Mouse (Mus musculus) neural tube, embryonic 11.5 days (tissue): ENCODE measurements around the gene Gm3448. TPM values are rescaled to one million over a fixed set of nuclear protein-coding genes. Genes with fewer than 3 reads are reported as not detected.

Source experiments
- ATAC-seq: fragments of 200-750 bp; cut with Nextera tagmentation; 2 replicates; pipeline ENCODE4 v1.8.0; 2017; ENCODE audit warnings: moderate number of reproducible peaks, mild to moderate bottlenecking, moderate TSS enrichment, moderate library complexity; ENCODE audit not compliant: insufficient read depth, low FRiP score, low TSS enrichment
- DNase-seq: peaks from one replicate; pipeline ENCODE4 v3.0.0-alpha.2; 2015; ENCODE audit warnings: low spot score
- H3K27ac ChIP-seq: fragments of 300-500 bp; sonication (generic); 2 replicates; pipeline ENCODE4 v1.5.1; 2014; ENCODE audit warnings: low read depth, mild to moderate bottlenecking, low read length
- H3K27me3 ChIP-seq: fragments of 300-500 bp; sonication (generic); 2 replicates; pipeline ENCODE4 v1.6.1; 2014; ENCODE audit warnings: mild to moderate bottlenecking, low read length, mixed read lengths; ENCODE audit not compliant: control insufficient read depth, insufficient read depth
- H3K36me3 ChIP-seq: fragments of 300-500 bp; sonication (generic); 2 replicates; pipeline ENCODE4 v1.6.1; 2014; ENCODE audit warnings: mild to moderate bottlenecking, low read length, moderate library complexity, mixed read lengths; ENCODE audit not compliant: control insufficient read depth, insufficient read depth
- H3K4me1 ChIP-seq: fragments of 300-500 bp; sonication (generic); 2 replicates; pipeline ENCODE4 v1.6.1; 2014; ENCODE audit warnings: low read length, mixed read lengths; ENCODE audit not compliant: control insufficient read depth, insufficient read depth
- H3K4me2 ChIP-seq: fragments of 300-500 bp; sonication (generic); 2 replicates; pipeline ENCODE4 v1.6.1; 2014; ENCODE audit warnings: low read depth, mild to moderate bottlenecking, moderate library complexity
- H3K4me3 ChIP-seq: fragments of 300-500 bp; sonication (generic); 2 replicates; pipeline ENCODE4 v1.5.1; 2014; ENCODE audit warnings: low read depth, low read length
- H3K9ac ChIP-seq: fragments of 300-500 bp; sonication (generic); 2 replicates; pipeline ENCODE4 v1.6.1; 2014; ENCODE audit warnings: mild to moderate bottlenecking, low read length
- H3K9me3 ChIP-seq: fragments of 300-500 bp; sonication (generic); 2 replicates; pipeline ENCODE4 v1.6.1; 2016; ENCODE audit warnings: low read length; ENCODE audit not compliant: control insufficient read depth
- WGBS: fragments of 180-500 bp; shearing (Covaris S2); extraction: QIAGEN DNeasy Blood & Tissue Kit; methylation state at CpG from one replicate; pipeline ENCODE4 v1.1.7; 2014; 5-methylcytosine and 5-hydroxymethylcytosine counted together
- polyA plus RNA-seq: library from polyadenylated mRNA; unstranded; fragments of >200 nt; fragmentation: Nextera tagmentation; extraction: Ambion mirVana; gene quantifications from 2 replicates; pipeline ENCODE4 v1.2.1, GENCODE M21; 2014

Gene Gm3448
- polyA plus RNA-seq, 1 experiment from 2014 or later = 2.9 TPM

GRCm38 (mm10) chr17:14953452-14953851, 87.9 kb downstream of the Gm3448 start:
- DNase-seq = no peak
- H3K9ac ChIP-seq = no peak overlapping the region
- H3K4me2 ChIP-seq = no peak overlapping the region
- no peaks in the 10 kb centered on the region for H3K9me3 ChIP-seq
- 93% methylated on average over 8 of the region's 8 CpGs for WGBS
- H3K4me3 ChIP-seq = no peak overlapping the region
- no peaks in the 10 kb centered on the region for H3K27me3 ChIP-seq
- no peaks in the 10 kb centered on the region; the same call in 1 of the 2 replicates for H3K36me3 ChIP-seq
- H3K4me1 ChIP-seq = no peaks in the 10 kb centered on the region
- ATAC-seq = no peak
- no peak overlapping the region for H3K27ac ChIP-seq

GRCm38 (mm10) chr17:14949161-14949827, 92.0 kb downstream of the Gm3448 start:
- WGBS = 88% methylated on average over 7 of the region's 7 CpGs
- Histone ChIP-seq H3K9me3 (no peaks in the 10 kb centered on the region), H3K27me3 (no peaks in the 10 kb centered on the region), H3K4me2 (no peak overlapping the region), H3K4me3 (no peak overlapping the region), H3K27ac (no peak overlapping the region), H3K36me3 (no peaks in the 10 kb centered on the region; the same call in 1 of the 2 replicates), H3K4me1 (no peaks in the 10 kb centered on the region; the same call in 1 of the 2 replicates), H3K9ac (no peak overlapping the region)
- no peak for ATAC-seq
- DNase-seq = no peak

Other genes with a start within 250 kb of the Gm3448 start
- 4.4 and 4.7 TPM in 2 replicates for gene Wdr27, start 98.4 kb downstream of the Gm3448 start, polyA plus RNA-seq
- gene 1600012H06Rik, start 98.4 kb downstream of the Gm3448 start, polyA plus RNA-seq = 31.6 and 36.2 TPM in 2 replicates
- 34.2 and 37.0 TPM in 2 replicates for gene Phf10, start 80.3 kb downstream of the Gm3448 start, polyA plus RNA-seq
- gene 9030025P20Rik, start 63.1 kb downstream of the Gm3448 start, polyA plus RNA-seq = 6.6 and 8.2 TPM in 2 replicates
- not detected in 2 replicates for gene Gm3417, start 62.7 kb downstream of the Gm3448 start, polyA plus RNA-seq
- gene Gm3435, start 31.4 kb downstream of the Gm3448 start, polyA plus RNA-seq = 8.0 and 8.3 TPM in 2 replicates
- 57.3 and 63.2 TPM in 2 replicates for gene Ermard, start 329 bp downstream of the Gm3448 start, polyA plus RNA-seq
- 0.49 and 1.6 TPM in 2 replicates for gene Tcte3, start within 50 bp of the Gm3448 start, polyA plus RNA-seq